Mouse (Mus musculus): ENCODE data around the gene Eri3.

DNA sequence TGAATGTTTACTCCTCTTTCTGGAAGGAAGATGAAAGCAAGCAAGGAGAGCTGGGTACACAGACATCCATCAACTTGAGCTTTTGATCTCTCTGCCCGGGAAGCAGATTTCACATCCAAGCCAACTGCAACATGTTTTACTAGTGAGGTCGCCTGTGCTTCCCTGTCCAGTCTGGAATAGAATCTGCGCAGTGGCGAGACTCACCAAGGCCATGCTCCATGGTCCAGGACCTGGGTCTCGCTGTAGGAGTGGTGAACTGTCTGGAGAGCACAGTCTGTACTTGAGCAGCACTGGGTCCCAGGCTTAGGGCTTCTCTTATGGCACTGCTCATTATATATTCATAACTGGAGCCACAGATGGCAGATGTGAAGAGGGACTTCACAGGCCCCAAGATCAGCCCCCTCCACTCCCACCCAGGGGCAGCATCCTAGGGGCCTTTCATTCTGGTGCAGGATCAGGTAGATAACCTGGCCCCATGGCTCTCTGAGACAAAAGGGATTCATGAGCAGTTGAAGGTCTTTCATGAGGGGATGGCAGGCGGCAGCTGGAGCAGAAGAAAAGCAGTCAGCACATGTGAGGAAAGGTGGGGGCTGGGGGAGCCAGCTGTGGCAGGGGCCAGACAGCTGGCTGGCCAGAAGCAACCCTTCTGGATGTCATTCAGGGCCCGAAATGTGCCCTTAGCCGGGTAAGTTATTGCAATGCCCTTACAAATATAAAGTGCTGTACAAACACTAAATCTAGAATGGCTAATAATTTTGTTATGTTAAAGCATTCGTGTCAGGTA, 22.9 kb upstream of the Eri3 start:
- TF ChIP-seq EP300 (IDR thresholded peaks at IDR 0.05; ENCODE audit: insufficient read depth, low read depth, low read length) = no peak
- TF ChIP-seq CTCF (IDR thresholded peaks at IDR 0.05) = no peak

All from heart, adult 2 months (tissue).